Mouse (Mus musculus) limb, embryonic 13.5 days (tissue): ENCODE data around the gene Clrn2. TPM values are rescaled to one million over a fixed set of nuclear protein-coding genes. Genes with fewer than 3 reads are reported as not detected.

Experiments used
- ATAC-seq: fragments of 200-750 bp; cut with Nextera tagmentation; 2 replicates; pipeline ENCODE4 v1.8.0; 2017; ENCODE audit warnings: low read depth, moderate number of reproducible peaks, moderate TSS enrichment; ENCODE audit not compliant: low FRiP score
- H3K27ac ChIP-seq: fragments of 300-500 bp; sonication (generic); 2 replicates; pipeline ENCODE4 v1.5.1; 2015; ENCODE audit warnings: inconsistent platforms, mild to moderate bottlenecking, moderate library complexity
- H3K27me3 ChIP-seq: fragments of 300-500 bp; sonication (generic); 2 replicates; pipeline ENCODE4 v1.6.1; 2015; ENCODE audit warnings: mild to moderate bottlenecking, inconsistent platforms
- H3K36me3 ChIP-seq: fragments of 300-500 bp; sonication (generic); 2 replicates; pipeline ENCODE4 v1.6.1; 2015; ENCODE audit warnings: inconsistent platforms, mild to moderate bottlenecking, moderate library complexity
- H3K4me1 ChIP-seq: fragments of 300-500 bp; sonication (generic); 2 replicates; pipeline ENCODE4 v1.6.1; 2015; ENCODE audit warnings: inconsistent platforms
- H3K4me2 ChIP-seq: fragments of 300-500 bp; sonication (generic); replicated peaks from 2 replicates; pipeline ENCODE4 v1.6.1; 2015; ENCODE audit warnings: inconsistent platforms, mild to moderate bottlenecking, moderate library complexity
- H3K4me3 ChIP-seq: fragments of 300-500 bp; sonication (generic); 2 replicates; pipeline ENCODE4 v1.5.1; 2015; ENCODE audit warnings: moderate library complexity, mild to moderate bottlenecking, inconsistent platforms
- H3K9ac ChIP-seq: fragments of 300-500 bp; sonication (generic); 2 replicates; pipeline ENCODE4 v1.6.1; 2015; ENCODE audit warnings: mild to moderate bottlenecking, inconsistent platforms
- H3K9me3 ChIP-seq: fragments of 300-500 bp; sonication (generic); 2 replicates; pipeline ENCODE4 v1.6.1; 2016; ENCODE audit warnings: inconsistent platforms
- WGBS: fragments of 180-500 bp; shearing (Covaris S2); methylation state at CpG from one replicate; pipeline ENCODE4 v1.1.7; 2015; 5-methylcytosine and 5-hydroxymethylcytosine counted together
- polyA plus RNA-seq: library from polyadenylated mRNA; unstranded; fragments of >200 nt; fragmentation: Nextera tagmentation; extraction: Ambion mirVana; gene quantifications from 2 replicates; pipeline ENCODE4 v1.2.1, GENCODE M21; 2015

The Clrn2 gene
- polyA plus RNA-seq, 1 experiment from 2014 or later, result not detected

DNA sequence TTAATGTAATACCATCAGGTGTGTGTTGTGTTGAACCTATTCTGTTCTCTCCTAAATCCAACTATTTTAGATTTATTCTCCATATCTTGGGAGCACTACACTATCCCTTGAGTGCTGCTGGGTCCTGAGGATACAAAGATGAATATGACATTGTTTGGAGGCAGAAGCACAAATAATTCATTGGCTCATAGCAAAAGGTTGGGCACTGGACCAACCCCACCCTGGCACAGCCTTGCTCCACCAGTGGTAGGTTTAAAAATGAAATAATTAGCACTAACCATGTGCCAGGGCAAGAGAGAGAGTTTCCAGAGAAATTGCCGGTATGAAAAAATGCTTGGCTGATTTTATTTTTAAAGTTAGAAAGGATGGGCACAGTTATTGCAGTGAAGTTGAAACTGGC lies 20.0 kb downstream of the Clrn2 start:
- ATAC-seq, result no peak
- peaks cover 13% of the 10 kb centered on the region for H3K4me1 ChIP-seq
- H3K4me2 ChIP-seq, result no peak overlapping the region
- no peaks in the 10 kb centered on the region for H3K36me3 ChIP-seq
- H3K9ac ChIP-seq, result no peak overlapping the region
- whole genome bisulfite sequencing, result 82% methylated on average over 1 of the region's 1 CpGs
- no peaks in the 10 kb centered on the region for H3K27me3 ChIP-seq
- no peak overlapping the region for H3K4me3 ChIP-seq
- H3K9me3 ChIP-seq, result no peaks in the 10 kb centered on the region
- no peak overlapping the region for H3K27ac ChIP-seq

DNA sequence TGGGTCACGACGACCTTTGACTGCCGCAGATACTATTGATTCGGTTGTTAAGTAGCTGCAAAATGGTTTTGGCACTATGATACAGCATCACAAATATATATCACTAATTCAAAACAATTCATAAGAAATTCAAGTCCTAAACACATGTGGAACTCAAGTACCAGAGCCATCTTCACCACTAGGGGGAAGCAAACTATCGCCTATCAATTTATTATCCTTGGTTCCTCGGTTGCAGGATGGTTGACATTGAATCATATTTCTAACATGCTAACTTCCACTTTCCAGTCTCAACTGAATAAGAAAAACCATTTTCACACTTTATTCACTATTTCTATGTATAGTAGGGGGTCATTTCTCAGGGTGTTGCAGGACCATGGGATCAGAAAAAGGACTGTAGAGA lies 20.7 kb downstream of the Clrn2 start:
- H3K27me3 ChIP-seq, result no peaks in the 10 kb centered on the region
- H3K9ac ChIP-seq, result no peak overlapping the region
- H3K27ac ChIP-seq, result no peak overlapping the region
- H3K4me3 ChIP-seq, result no peak overlapping the region
- H3K36me3 ChIP-seq, result no peaks in the 10 kb centered on the region
- peak; percentile 54; the same call in 1 of the 2 replicates for ATAC-seq
- H3K4me2 ChIP-seq, result no peak overlapping the region
- H3K4me1 ChIP-seq, result peaks cover 13% of the 10 kb centered on the region
- WGBS, result 29% methylated on average over 6 of the region's 6 CpGs
- H3K9me3 ChIP-seq, result no peaks in the 10 kb centered on the region

DNA sequence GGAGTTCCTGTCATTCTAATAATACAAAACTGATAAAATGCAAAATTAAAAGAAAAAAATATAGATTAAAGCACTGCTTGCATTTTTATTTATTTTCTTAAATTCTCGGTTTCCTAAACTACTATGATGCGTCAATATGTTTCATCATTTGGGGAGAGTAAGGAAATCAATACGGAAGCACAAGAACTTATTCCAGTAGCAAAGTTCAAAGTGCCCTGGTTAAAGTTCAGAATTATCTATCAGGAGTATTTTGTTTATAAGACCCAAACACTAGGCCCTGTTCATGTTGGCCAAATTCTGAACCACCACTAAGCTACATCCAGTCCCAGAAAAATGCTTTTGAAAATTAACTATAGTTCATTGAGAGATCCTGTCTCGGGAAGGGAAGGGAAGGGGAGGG lies 21.2 kb downstream of the Clrn2 start:
- Histone ChIP-seq H3K27me3 (no peaks in the 10 kb centered on the region), H3K4me1 (peaks cover 13% of the 10 kb centered on the region), H3K4me2 (no peak overlapping the region), H3K27ac (no peak overlapping the region), H3K4me3 (no peak overlapping the region), H3K36me3 (no peaks in the 10 kb centered on the region), H3K9ac (no peak overlapping the region), H3K9me3 (no peaks in the 10 kb centered on the region)
- no peak for ATAC-seq
- WGBS, result 78% methylated on average over 3 of the region's 4 CpGs

DNA sequence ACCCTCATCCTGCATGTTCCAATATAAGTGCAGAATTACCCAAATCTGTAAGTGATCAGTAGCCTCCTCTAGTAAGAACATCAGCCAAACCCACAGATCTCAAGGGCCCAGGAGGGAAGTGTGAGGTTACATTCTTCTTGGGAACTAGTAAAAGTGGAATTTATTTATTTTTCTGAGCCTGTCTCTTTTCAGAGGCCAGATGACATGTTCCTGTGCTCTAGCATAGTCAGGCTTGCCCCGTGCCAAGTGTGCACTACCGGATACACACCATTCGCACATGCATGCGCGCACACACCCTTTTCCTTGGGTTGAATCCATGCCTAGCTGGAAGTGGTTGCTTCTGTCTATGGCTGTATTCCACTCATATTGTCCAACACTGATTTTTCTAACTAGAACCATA lies 22.2 kb downstream of the Clrn2 start:
- Histone ChIP-seq H3K36me3 (no peaks in the 10 kb centered on the region), H3K4me3 (no peak overlapping the region), H3K9me3 (no peaks in the 10 kb centered on the region), H3K27me3 (no peaks in the 10 kb centered on the region), H3K4me2 (no peak overlapping the region), H3K27ac (no peak overlapping the region), H3K4me1 (peaks cover 13% of the 10 kb centered on the region), H3K9ac (no peak overlapping the region)
- WGBS, result 83% methylated on average over 5 of the region's 5 CpGs
- ATAC-seq, result peak; percentile 34; the same call in 1 of the 2 replicates

DNA sequence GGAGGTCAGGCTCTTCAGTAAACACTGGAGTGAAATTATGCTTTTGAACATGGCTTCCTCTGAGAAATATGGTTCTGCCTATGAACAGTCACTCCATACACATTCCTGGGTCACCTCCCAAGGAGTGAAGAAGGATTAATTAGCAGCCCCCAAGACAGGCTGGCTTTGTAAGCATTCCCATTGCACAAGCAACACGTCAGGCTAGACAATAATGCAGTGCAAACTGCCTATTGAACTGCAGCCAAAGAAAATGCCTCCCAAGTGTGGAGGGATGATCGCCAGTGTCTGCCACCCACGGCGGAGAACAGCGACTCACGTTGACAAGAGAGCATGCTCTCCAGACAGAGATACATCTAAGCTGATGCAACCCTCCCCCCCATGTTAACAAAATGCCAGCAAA lies 22.7 kb downstream of the Clrn2 start:
- ATAC-seq, result no peak
- no peak overlapping the region for H3K9ac ChIP-seq
- H3K27ac ChIP-seq, result no peak overlapping the region
- no peak overlapping the region for H3K4me2 ChIP-seq
- no peaks in the 10 kb centered on the region for H3K36me3 ChIP-seq
- no peaks in the 10 kb centered on the region for H3K9me3 ChIP-seq
- H3K4me3 ChIP-seq, result no peak overlapping the region
- H3K27me3 ChIP-seq, result no peaks in the 10 kb centered on the region
- 61% methylated on average over 6 of the region's 6 CpGs for WGBS
- H3K4me1 ChIP-seq, result peaks cover 13% of the 10 kb centered on the region

DNA sequence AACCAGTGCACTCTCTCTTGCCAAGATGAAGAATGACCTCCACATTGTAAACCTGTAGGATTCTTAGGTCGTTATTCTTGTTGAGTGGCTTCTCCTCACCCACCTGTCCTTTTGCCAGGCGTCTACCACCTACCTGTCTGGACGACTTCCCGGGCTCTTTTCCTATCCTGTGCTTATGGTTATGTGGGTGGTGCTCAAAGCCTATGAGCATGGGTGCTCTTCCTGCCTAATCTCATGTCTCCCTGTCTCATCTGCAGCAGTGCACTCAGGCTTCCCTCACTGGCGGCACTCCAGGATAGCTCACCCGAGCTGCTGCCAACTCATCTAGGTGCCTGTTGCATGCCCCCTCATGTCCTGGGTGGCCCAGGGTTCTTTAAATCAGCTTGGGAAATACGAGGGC lies 24.1 kb downstream of the Clrn2 start:
- Histone ChIP-seq H3K9me3 (no peaks in the 10 kb centered on the region), H3K9ac (no peak overlapping the region), H3K4me1 (peaks cover 13% of the 10 kb centered on the region), H3K27ac (no peak overlapping the region), H3K4me3 (no peak overlapping the region), H3K36me3 (no peaks in the 10 kb centered on the region), H3K4me2 (no peak overlapping the region), H3K27me3 (no peaks in the 10 kb centered on the region)
- ATAC-seq, result no peak
- 76% methylated on average over 7 of the region's 7 CpGs for WGBS

DNA sequence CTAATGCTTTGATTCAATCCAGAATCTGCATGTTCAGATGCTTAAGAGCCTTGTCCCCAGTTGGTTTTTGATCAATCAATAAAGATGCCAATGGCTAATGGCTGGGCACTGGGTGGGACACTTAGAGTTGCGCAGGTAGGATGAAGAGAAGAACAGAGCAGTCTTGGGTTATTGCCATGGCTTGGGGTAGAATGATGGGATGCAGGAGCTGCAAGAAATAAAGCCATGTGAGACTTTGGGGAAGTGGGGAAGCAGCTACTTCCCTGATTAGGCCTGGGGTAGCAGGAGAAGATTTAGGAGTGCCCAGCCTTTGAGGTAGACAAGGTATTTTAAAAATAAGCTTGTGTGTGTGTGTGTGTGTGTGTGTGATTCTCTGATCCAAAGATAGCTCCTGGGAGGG lies 26.5 kb downstream of the Clrn2 start:
- Histone ChIP-seq H3K4me3 (no peak overlapping the region), H3K9me3 (no peaks in the 10 kb centered on the region), H3K27ac (no peak overlapping the region), H3K4me2 (no peak overlapping the region), H3K9ac (no peak overlapping the region), H3K27me3 (no peaks in the 10 kb centered on the region), H3K4me1 (peaks cover 13% of the 10 kb centered on the region), H3K36me3 (no peaks in the 10 kb centered on the region)
- no peak for ATAC-seq
- WGBS, result 92% methylated on average over 1 of the region's 1 CpGs

DNA sequence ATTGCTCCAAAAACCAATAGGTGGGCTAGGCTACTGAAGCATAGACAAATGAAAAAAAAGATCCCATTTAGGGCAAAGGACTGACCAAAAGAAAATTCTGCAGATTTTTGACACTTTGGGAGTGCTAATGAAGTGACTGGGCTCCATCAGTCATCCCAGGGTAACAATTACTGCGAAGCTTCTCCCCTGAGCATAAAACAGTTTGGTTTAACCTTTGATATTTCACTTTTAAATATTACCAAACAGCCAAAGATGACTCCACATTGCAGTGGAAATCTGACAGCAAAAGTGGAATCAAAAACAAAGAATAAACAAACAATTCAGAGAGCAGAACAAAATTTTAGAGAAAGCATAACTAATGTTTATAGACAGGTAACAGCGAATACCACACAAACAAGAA lies 27.6 kb downstream of the Clrn2 start:
- Histone ChIP-seq H3K4me1 (peaks cover 5% of the 10 kb centered on the region), H3K36me3 (no peaks in the 10 kb centered on the region), H3K9ac (no peak overlapping the region), H3K27ac (no peak overlapping the region), H3K4me3 (no peak overlapping the region), H3K9me3 (no peaks in the 10 kb centered on the region), H3K4me2 (no peak overlapping the region), H3K27me3 (no peaks in the 10 kb centered on the region)
- 88% methylated on average over 2 of the region's 2 CpGs for WGBS
- no peak for ATAC-seq

DNA sequence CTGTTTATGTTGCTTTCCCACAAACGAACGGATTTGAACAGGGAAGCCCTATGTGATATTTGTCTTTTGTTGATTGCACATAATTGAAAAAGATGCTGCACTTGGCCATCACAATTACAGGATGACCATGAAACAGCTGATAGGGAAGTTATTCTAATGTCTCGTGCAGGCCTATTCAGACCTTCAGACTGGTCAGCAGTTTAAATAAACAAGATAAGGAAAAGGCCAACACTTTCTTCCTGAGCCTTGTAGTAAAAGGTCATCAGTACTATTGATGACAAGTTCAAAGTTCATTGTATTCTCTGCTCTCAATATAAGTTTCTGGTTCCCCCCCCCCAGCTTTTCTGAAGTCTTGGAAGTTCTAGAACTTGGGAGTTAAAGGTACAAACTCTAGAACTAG lies 29.1 kb downstream of the Clrn2 start:
- Histone ChIP-seq H3K4me3 (no peak overlapping the region), H3K9ac (no peak overlapping the region), H3K4me2 (no peak overlapping the region), H3K4me1 (no peaks in the 10 kb centered on the region), H3K27ac (no peak overlapping the region), H3K9me3 (no peaks in the 10 kb centered on the region), H3K36me3 (no peaks in the 10 kb centered on the region), H3K27me3 (no peaks in the 10 kb centered on the region)
- 77% methylated on average over 3 of the region's 3 CpGs for WGBS
- no peak for ATAC-seq

DNA sequence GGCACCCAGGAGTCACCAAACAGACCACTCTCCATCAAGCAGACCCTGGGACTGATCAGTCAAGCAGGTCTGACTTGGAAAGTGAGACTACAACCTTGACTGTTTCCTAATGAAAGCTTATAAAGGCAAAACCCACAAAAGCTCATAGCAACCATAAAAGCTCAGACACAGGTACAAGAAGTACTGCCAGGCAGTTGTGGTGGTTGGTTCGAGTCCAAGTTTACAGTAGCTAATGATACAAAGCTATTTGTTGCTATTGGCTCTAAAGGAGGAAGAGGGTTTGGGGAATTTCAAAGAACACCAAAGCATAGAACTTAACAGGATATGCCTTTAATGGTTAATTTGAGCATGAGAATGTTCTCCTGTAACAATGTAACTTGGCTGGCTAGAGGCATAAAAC lies 30.1 kb downstream of the Clrn2 start:
- no peak overlapping the region for H3K4me3 ChIP-seq
- no peaks in the 10 kb centered on the region for H3K27me3 ChIP-seq
- H3K4me2 ChIP-seq, result no peak overlapping the region
- H3K27ac ChIP-seq, result no peak overlapping the region
- H3K36me3 ChIP-seq, result no peaks in the 10 kb centered on the region
- no peak overlapping the region for H3K9ac ChIP-seq
- H3K9me3 ChIP-seq, result no peaks in the 10 kb centered on the region
- H3K4me1 ChIP-seq, result no peaks in the 10 kb centered on the region
- peak; percentile 57; the same call in 1 of the 2 replicates for ATAC-seq
- WGBS, result 58% methylated on average over 1 of the region's 1 CpGs

DNA sequence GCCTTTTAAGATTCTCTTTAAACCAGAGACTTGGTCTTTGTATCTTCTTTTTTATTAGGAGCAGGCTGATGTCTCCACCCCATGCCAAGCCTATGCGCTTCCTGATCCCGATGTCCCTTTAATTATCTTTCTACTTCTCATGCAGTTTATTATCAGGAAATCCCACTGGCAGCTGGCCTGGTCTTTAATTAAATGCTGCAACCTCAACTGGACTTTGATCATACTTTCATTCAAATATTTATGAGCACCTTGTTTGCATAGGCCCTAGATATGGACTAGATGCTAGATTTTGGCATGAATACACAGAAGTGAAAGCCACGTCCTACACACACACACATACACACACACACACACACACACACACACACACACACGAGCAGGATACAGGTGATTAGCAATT lies 38.2 kb downstream of the Clrn2 start:
- WGBS, result 48% methylated on average over 4 of the region's 4 CpGs
- no peak overlapping the region for H3K4me3 ChIP-seq
- no peaks in the 10 kb centered on the region for H3K27me3 ChIP-seq
- no peak overlapping the region for H3K4me2 ChIP-seq
- no peak for ATAC-seq
- no peak overlapping the region for H3K9ac ChIP-seq
- no peaks in the 10 kb centered on the region for H3K9me3 ChIP-seq
- peaks cover 18% of the 10 kb centered on the region for H3K36me3 ChIP-seq
- H3K4me1 ChIP-seq, result peaks cover 20% of the 10 kb centered on the region
- H3K27ac ChIP-seq, result no peak overlapping the region

DNA sequence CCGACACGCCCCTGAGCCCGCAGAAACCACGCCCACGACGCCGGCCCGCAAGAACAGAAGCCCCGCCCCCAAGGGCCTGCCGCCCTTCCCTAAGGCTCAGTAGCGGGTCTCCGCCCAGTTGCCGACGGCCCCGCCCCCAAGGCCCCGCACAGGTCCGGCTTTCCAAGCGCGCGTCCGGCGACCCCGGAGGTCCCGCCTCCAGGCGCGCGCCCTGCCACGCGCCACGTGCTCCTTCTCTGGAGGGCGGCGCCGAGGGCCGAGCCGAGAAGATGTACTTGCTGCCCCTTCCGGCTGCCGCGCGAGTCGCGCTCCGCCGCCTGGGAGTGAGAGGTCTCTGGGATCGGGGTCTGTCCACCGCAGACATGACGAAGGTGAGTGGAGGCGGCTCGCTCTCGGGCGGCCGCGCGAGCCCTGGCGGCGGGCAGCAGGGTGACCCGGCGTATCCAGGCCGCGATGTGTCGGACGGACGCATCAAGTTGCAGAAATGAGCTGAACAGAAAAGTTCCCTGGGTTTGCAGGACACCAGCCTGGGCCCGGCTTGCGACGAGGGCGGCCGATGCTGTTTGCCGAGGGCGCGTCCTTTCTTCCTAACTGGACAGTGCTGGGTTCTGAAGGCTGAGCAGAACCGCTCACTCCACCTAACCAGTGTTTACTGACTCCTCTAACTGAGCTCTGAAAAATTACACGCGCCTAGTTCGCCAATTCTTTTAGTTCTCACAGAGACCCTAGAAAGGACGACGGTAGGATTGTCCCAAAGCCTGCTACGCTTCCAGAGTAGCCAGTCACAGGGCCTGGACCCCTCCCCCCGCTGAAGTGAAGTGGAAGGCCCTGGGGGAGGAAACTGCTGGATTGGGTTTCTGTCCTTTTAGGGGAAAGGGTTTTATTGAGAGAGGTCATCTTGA lies 39.9 kb downstream of the Clrn2 start, which contains the start of gene Lap3:
Lap3 (plus strand) TSS at position 184 of the 902 bp plus-strand sequence.
- H3K36me3 ChIP-seq, result peaks cover 34% of the 10 kb centered on the region
- no peaks in the 10 kb centered on the region for H3K27me3 ChIP-seq
- under 1% methylated on average over 77 of the region's 78 CpGs for WGBS
- peak within 1 kb of the TSS; percentile 63 for H3K27ac ChIP-seq
- no peaks in the 10 kb centered on the region for H3K9me3 ChIP-seq
- peak within 1 kb of the TSS; percentile 82 for H3K4me2 ChIP-seq
- peak within 1 kb of the TSS; percentile 85 for H3K9ac ChIP-seq
- H3K4me3 ChIP-seq, result peak within 1 kb of the TSS; percentile 79
- peak; percentile 92 for ATAC-seq
- H3K4me1 ChIP-seq, result peaks cover 23% of the 10 kb centered on the region
